Mouse (Mus musculus) spleen, adult 2 months (tissue): ENCODE results near the gene Mbd6.

ENCODE experiments used
- CTCF ChIP-seq: fragments of 200-500 bp; IDR thresholded peaks from 2 replicates; pipeline ENCODE4 v1.5.1; 2011; ENCODE audit warnings: mild to moderate bottlenecking, inconsistent platforms; ENCODE audit not compliant: insufficient read depth, insufficient read length, insufficient replicate concordance; ENCODE audit errors: extremely low read depth
- POLR2A ChIP-seq: fragments of 200-500 bp; IDR thresholded peaks from 2 replicates; pipeline ENCODE4 v1.6.1; 2011; ENCODE audit warnings: low read depth, low read length, inconsistent platforms

DNA sequence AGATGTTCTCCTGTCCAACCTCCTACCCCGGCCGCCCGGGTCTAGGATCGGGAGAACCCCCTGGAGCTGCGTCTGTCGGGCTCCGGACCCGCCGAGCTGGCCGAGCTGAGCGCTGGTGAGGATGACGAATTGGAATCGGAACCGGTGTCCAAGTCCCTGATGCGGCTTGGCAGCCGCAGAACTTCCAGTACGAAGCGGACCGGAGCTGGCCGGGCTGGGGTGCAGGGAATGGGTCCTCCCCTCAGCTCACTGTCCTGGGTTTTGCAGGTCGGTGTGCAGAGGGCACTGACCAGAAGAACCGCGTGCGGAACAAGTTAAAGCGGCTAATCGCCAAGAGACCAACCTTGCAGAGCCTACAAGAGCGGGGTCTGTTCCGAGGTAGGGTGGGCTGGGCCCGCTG is 38.0 kb upstream of the Mbd6 start:
- TF ChIP-seq CTCF (no peak), POLR2A (no peak)
